Mouse (Mus musculus) embryonic facial prominence, embryonic 13.5 days (tissue): Measurements from ENCODE around the gene Gm20425. TPM values are rescaled to one million over a fixed set of nuclear protein-coding genes. Genes with fewer than 3 reads are reported as not detected.

ENCODE experiments used
- ATAC-seq: fragments of 200-750 bp; cut with Nextera tagmentation; 2 replicates; pipeline ENCODE4 v1.8.0; 2017; ENCODE audit warnings: low read depth; ENCODE audit not compliant: insufficient number of reproducible peaks, insufficient read depth, low FRiP score, low TSS enrichment
- H3K27ac ChIP-seq: fragments of 300-500 bp; sonication (generic); 2 replicates; pipeline ENCODE4 v1.5.1; 2015; ENCODE audit warnings: moderate library complexity, mild to moderate bottlenecking, inconsistent platforms
- H3K27me3 ChIP-seq: fragments of 300-500 bp; sonication (generic); 2 replicates; pipeline ENCODE4 v1.6.1; 2015; ENCODE audit warnings: mild to moderate bottlenecking, inconsistent platforms
- H3K36me3 ChIP-seq: fragments of 300-500 bp; sonication (generic); 2 replicates; pipeline ENCODE4 v1.6.1; 2015; ENCODE audit warnings: mild to moderate bottlenecking, inconsistent platforms
- H3K4me1 ChIP-seq: fragments of 300-500 bp; sonication (generic); 2 replicates; pipeline ENCODE4 v1.6.1; 2015; ENCODE audit warnings: inconsistent platforms
- H3K4me2 ChIP-seq: fragments of 300-500 bp; sonication (generic); 2 replicates; pipeline ENCODE4 v1.6.1; 2015; ENCODE audit warnings: moderate library complexity, mild to moderate bottlenecking, inconsistent platforms
- H3K4me3 ChIP-seq: fragments of 300-500 bp; sonication (generic); 2 replicates; pipeline ENCODE4 v1.5.1; 2015; ENCODE audit warnings: mild to moderate bottlenecking, inconsistent platforms
- H3K9ac ChIP-seq: fragments of 300-500 bp; sonication (generic); 2 replicates; pipeline ENCODE4 v1.6.1; 2015; ENCODE audit warnings: mild to moderate bottlenecking, inconsistent platforms
- H3K9me3 ChIP-seq: fragments of 300-500 bp; sonication (generic); 2 replicates; pipeline ENCODE4 v1.6.1; 2016; ENCODE audit warnings: inconsistent platforms
- WGBS: fragments of 180-500 bp; shearing (Covaris S2); methylation state at CpG from one replicate; pipeline ENCODE4 v1.1.7; 2015; ENCODE audit warnings: mixed read lengths; 5-methylcytosine and 5-hydroxymethylcytosine counted together
- polyA plus RNA-seq: library from polyadenylated mRNA; unstranded; fragments of >200 nt; fragmentation: Nextera tagmentation; extraction: Ambion mirVana; gene quantifications from 2 replicates; pipeline ENCODE4 v1.2.1, GENCODE M21; 2015

Gene Gm20425
- polyA plus RNA-seq, 1 experiment from 2014 or later, result 2.3 TPM

GRCm38 (mm10) chr9:103213631-103214030 is 16.5 kb downstream of the Gm20425 start:
- WGBS, result 72% methylated on average over 2 of the region's 2 CpGs
- Histone ChIP-seq H3K4me1 (no peaks in the 10 kb centered on the region), H3K9me3 (no peaks in the 10 kb centered on the region), H3K27me3 (no peaks in the 10 kb centered on the region; the same call in 1 of the 2 replicates), H3K36me3 (no peaks in the 10 kb centered on the region), H3K4me3 (no peak overlapping the region), H3K27ac (no peak overlapping the region), H3K9ac (no peak overlapping the region), H3K4me2 (no peak overlapping the region)
- ATAC-seq, result no peak

- Histone ChIP-seq H3K4me1 (no peaks in the 10 kb centered on the region), H3K27me3 (no peaks in the 10 kb centered on the region; the same call in 1 of the 2 replicates), H3K4me2 (peak overlapping the region; percentile 31), H3K9ac (0 out of 2 replicates have a peak overlapping the region, but pooled peaks have one; percentile 2), H3K9me3 (no peaks in the 10 kb centered on the region), H3K36me3 (no peaks in the 10 kb centered on the region), H3K27ac (no peak overlapping the region), H3K4me3 (peak overlapping the region; percentile 20)
- no peak for ATAC-seq
- 77% methylated on average over 28 of the region's 28 CpGs for WGBS
These were observed 17.3 kb downstream of the Gm20425 start for GRCm38 (mm10) chr9:103212654-103213420.

GRCm38 (mm10) chr9:103208802-103209423 is 21.2 kb downstream of the Gm20425 start:
- Histone ChIP-seq H3K27ac (no peak overlapping the region), H3K9me3 (no peaks in the 10 kb centered on the region), H3K4me1 (no peaks in the 10 kb centered on the region), H3K4me2 (no peak overlapping the region), H3K9ac (no peak overlapping the region), H3K4me3 (no peak overlapping the region), H3K27me3 (no peaks in the 10 kb centered on the region), H3K36me3 (no peaks in the 10 kb centered on the region)
- 47% methylated on average over 6 of the region's 6 CpGs for WGBS
- no peak for ATAC-seq

- WGBS, result 7% methylated on average over 16 of the region's 16 CpGs
- Histone ChIP-seq H3K4me3 (peak overlapping the region; percentile 33), H3K27ac (no peak overlapping the region), H3K4me1 (no peaks in the 10 kb centered on the region), H3K4me2 (peak overlapping the region; percentile 58), H3K27me3 (no peaks in the 10 kb centered on the region), H3K9me3 (no peaks in the 10 kb centered on the region), H3K9ac (peak overlapping the region; percentile 36; the same call in 1 of the 2 replicates), H3K36me3 (no peaks in the 10 kb centered on the region)
- peak; percentile 73; the same call in 1 of the 2 replicates for ATAC-seq
These were observed 22.3 kb downstream of the Gm20425 start for GRCm38 (mm10) chr9:103207846-103208245.

GRCm38 (mm10) chr9:103205786-103206185 is 24.3 kb downstream of the Gm20425 start:
- no peak overlapping the region for H3K27ac ChIP-seq
- peaks cover 3% of the 10 kb centered on the region; the same call in 1 of the 2 replicates for H3K4me1 ChIP-seq
- no peak overlapping the region for H3K9ac ChIP-seq
- H3K4me2 ChIP-seq, result no peak overlapping the region
- ATAC-seq, result no peak
- H3K9me3 ChIP-seq, result no peaks in the 10 kb centered on the region
- H3K27me3 ChIP-seq, result no peaks in the 10 kb centered on the region
- no peaks in the 10 kb centered on the region for H3K36me3 ChIP-seq
- WGBS, result 90% methylated on average over 5 of the region's 5 CpGs
- H3K4me3 ChIP-seq, result no peak overlapping the region

GRCm38 (mm10) chr9:103201561-103202260 is 28.4 kb downstream of the Gm20425 start, which contains the start of gene Srprb:
Gene Srprb, minus strand, starts transcription at chr9:103202137.
- under 1% methylated on average over 45 of the region's 45 CpGs for WGBS
- H3K4me2 ChIP-seq, result peak within 1 kb of the TSS; percentile 60
- peaks cover 24% of the 10 kb centered on the region for H3K36me3 ChIP-seq
- H3K4me3 ChIP-seq, result peak within 1 kb of the TSS; percentile 86
- peaks cover 3% of the 10 kb centered on the region; the same call in 1 of the 2 replicates for H3K4me1 ChIP-seq
- H3K27ac ChIP-seq, result peak within 1 kb of the TSS; percentile 89
- ATAC-seq, result peak; percentile 92
- H3K27me3 ChIP-seq, result no peaks in the 10 kb centered on the region
- peak within 1 kb of the TSS; percentile 92 for H3K9ac ChIP-seq
- no peaks in the 10 kb centered on the region for H3K9me3 ChIP-seq

- WGBS, result 93% methylated on average over 4 of the region's 4 CpGs
- Histone ChIP-seq H3K36me3 (peaks cover 60% of the 10 kb centered on the region), H3K4me3 (no peak overlapping the region), H3K9ac (no peak overlapping the region), H3K9me3 (no peaks in the 10 kb centered on the region), H3K27ac (no peak overlapping the region), H3K4me2 (no peak overlapping the region), H3K4me1 (peaks cover 3% of the 10 kb centered on the region; the same call in 1 of the 2 replicates), H3K27me3 (no peaks in the 10 kb centered on the region)
- no peak for ATAC-seq
These were observed 41.7 kb downstream of the Gm20425 start for GRCm38 (mm10) chr9:103188416-103188815.

GRCm38 (mm10) chr9:103186747-103187146 is 43.4 kb downstream of the Gm20425 start:
- WGBS, result 69% methylated on average over 9 of the region's 9 CpGs
- H3K4me3 ChIP-seq, result no peak overlapping the region
- no peaks in the 10 kb centered on the region for H3K9me3 ChIP-seq
- no peaks in the 10 kb centered on the region for H3K27me3 ChIP-seq
- no peak overlapping the region for H3K4me2 ChIP-seq
- peaks cover 5% of the 10 kb centered on the region; the same call in 1 of the 2 replicates for H3K4me1 ChIP-seq
- H3K9ac ChIP-seq, result no peak overlapping the region
- H3K36me3 ChIP-seq, result peaks cover 43% of the 10 kb centered on the region
- ATAC-seq, result no peak
- H3K27ac ChIP-seq, result no peak overlapping the region

- H3K27ac ChIP-seq, result no peak overlapping the region
- no peaks in the 10 kb centered on the region for H3K27me3 ChIP-seq
- no peaks in the 10 kb centered on the region for H3K9me3 ChIP-seq
- no peak overlapping the region for H3K9ac ChIP-seq
- H3K4me1 ChIP-seq, result peaks cover 11% of the 10 kb centered on the region
- ATAC-seq, result no peak
- H3K36me3 ChIP-seq, result peaks cover 35% of the 10 kb centered on the region
- WGBS, result 90% methylated on average over 8 of the region's 8 CpGs
- no peak overlapping the region for H3K4me3 ChIP-seq
- H3K4me2 ChIP-seq, result no peak overlapping the region
These were observed 44.2 kb downstream of the Gm20425 start for GRCm38 (mm10) chr9:103185946-103186345.

GRCm38 (mm10) chr9:103184855-103185254 is 45.3 kb downstream of the Gm20425 start:
- H3K36me3 ChIP-seq, result peaks cover 24% of the 10 kb centered on the region
- ATAC-seq, result no peak
- H3K27ac ChIP-seq, result no peak overlapping the region
- WGBS, result 55% methylated on average over 4 of the region's 4 CpGs
- no peaks in the 10 kb centered on the region for H3K27me3 ChIP-seq
- peaks cover 22% of the 10 kb centered on the region for H3K4me1 ChIP-seq
- no peak overlapping the region for H3K4me3 ChIP-seq
- H3K4me2 ChIP-seq, result no peak overlapping the region
- no peaks in the 10 kb centered on the region for H3K9me3 ChIP-seq
- no peak overlapping the region for H3K9ac ChIP-seq

- no peak overlapping the region for H3K9ac ChIP-seq
- H3K36me3 ChIP-seq, result no peaks in the 10 kb centered on the region
- H3K27ac ChIP-seq, result no peak overlapping the region
- H3K4me2 ChIP-seq, result no peak overlapping the region
- H3K9me3 ChIP-seq, result no peaks in the 10 kb centered on the region
- H3K4me1 ChIP-seq, result peaks cover 22% of the 10 kb centered on the region
- WGBS, result 86% methylated on average over 8 of the region's 8 CpGs
- no peak for ATAC-seq
- no peaks in the 10 kb centered on the region for H3K27me3 ChIP-seq
- no peak overlapping the region for H3K4me3 ChIP-seq
These were observed 48.2 kb downstream of the Gm20425 start for GRCm38 (mm10) chr9:103181886-103182285.
